ENCODE assay signal across 7 mouse cellular contexts in genomic region chr1:93227303-93227975, GRCm38 (mm10). TPM values are rescaled to one million over a fixed set of nuclear protein-coding genes. Genes with fewer than 3 reads are reported as not detected.
DNase-seq lines count a peak whose midpoint lies in the region; ATAC-seq and TF ChIP-seq lines count a peak whose summit lies in the region.

No protein-coding gene starts in this region.

- H3K4me1 ChIP-seq in lung, embryonic 16.5 days (replicated peaks; ENCODE audit: control insufficient read depth, insufficient read depth, low read length): peaks cover 21% of the 10 kb centered on the region
- H3K4me1 ChIP-seq in lung, adult 2 months (ENCODE audit: control insufficient read depth, insufficient read depth, low read length): 0 out of 2 replicates have a peak, but pooled peaks cover 3% of the 10 kb centered on the region

- no peak overlapping the region for H3K4me3 ChIP-seq in lung, embryonic 16.5 days (ENCODE audit: low read length)
- no peak overlapping the region for H3K4me3 ChIP-seq in lung, adult 2 months (replicated peaks; ENCODE audit: extremely low read depth, low read depth, low read length)

- H3K27ac ChIP-seq in lung, embryonic 16.5 days (ENCODE audit: low read length): no peak overlapping the region

- TF ChIP-seq CTCF in lung, adult 2 months (IDR thresholded peaks at IDR 0.05; ENCODE audit: insufficient read depth, low read length): no peak

- no peak overlapping the region for H3K4me2 ChIP-seq in lung, embryonic 16.5 days (ENCODE audit: low read depth, low read length)

- ATAC-seq in lung, embryonic 16.5 days (ENCODE audit: low read depth): peak; percentile 67

- DNase-seq in lung, adult 2 months: no peak
- DNase-seq in cerebellum, adult 11 months: peak; percentile 32
- DNase-seq in gastrocnemius, adult 8-10 months (ENCODE audit: low spot score in 2 of 2): peak; percentile 38 to 71
- peak; percentile 59 for DNase-seq in skeletal muscle tissue, adult 2 months (ENCODE audit: low read depth, low spot score)
- DNase-seq in embryo, embryonic 10 days (ENCODE audit: low spot score): no peak
- DNase-seq in right cerebral cortex, postnatal 25 days: no peak

- no peak for TF ChIP-seq POLR2A in lung, adult 2 months (IDR thresholded peaks at IDR 0.05; ENCODE audit: borderline replicate concordance, extremely low read depth, low read depth, low read length)

- no peak overlapping the region for H3K9ac ChIP-seq in lung, embryonic 16.5 days (ENCODE audit: low read length)

- no peaks in the 10 kb centered on the region for H3K27me3 ChIP-seq in lung, embryonic 16.5 days (ENCODE audit: control insufficient read depth, insufficient read depth, low read depth, low read length)

- H3K9me3 ChIP-seq in lung, embryonic 16.5 days (ENCODE audit: control insufficient read depth, low read length): no peaks in the 10 kb centered on the region

- 58% methylated on average over 7 of the region's 7 CpGs for WGBS in lung, embryonic 16.5 days
- 61% methylated on average over 7 of the region's 7 CpGs for WGBS in lung, adult 2 months

- H3K36me3 ChIP-seq in lung, embryonic 16.5 days (ENCODE audit: control insufficient read depth, insufficient read depth, low read length): no peaks in the 10 kb centered on the region

RNA-seq across cellular contexts. Expression of gene Sned1, which starts 8.2 kb away (rescaled TPM):
- 20.2 and 22.6 TPM in 2 replicates for polyA plus RNA-seq in lung, embryonic 16.5 days (2015; fragmentation: Nextera tagmentation; extraction: Ambion mirVana)
- 26.6 and 28.1 TPM in 2 replicates for polyA plus RNA-seq in lung, adult 2 months (2012; rRNA removed)
- total RNA-seq in gastrocnemius, adult 8-10 months (2022): 1 to 10 TPM; 3.0 to 3.8 (median 3.5) TPM

RNA-seq across cellular contexts. Expression of gene Crocc2, which starts 58.9 kb away (rescaled TPM):
- polyA plus RNA-seq in lung, embryonic 16.5 days (2015; fragmentation: Nextera tagmentation; extraction: Ambion mirVana): 4.9 and 5.1 TPM in 2 replicates
- 2.2 and 2.8 TPM in 2 replicates for polyA plus RNA-seq in lung, adult 2 months (2012; rRNA removed)
- not detected for total RNA-seq in gastrocnemius, adult 8-10 months (2022)

Comparison
In these comparisons a context has a peak if more than half of its experiments do, and no peak if none do; other contexts are left out.
1. DNase-seq: peak in cerebellum, adult 11 months (single experiment), gastrocnemius, adult 8-10 months (2 of 2) and skeletal muscle tissue, adult 2 months (single experiment); none in lung, adult 2 months (single experiment), embryo, embryonic 10 days (single experiment) and right cerebral cortex, postnatal 25 days (single experiment).